Mouse (Mus musculus) ES-Bruce4 (cell line): Measurements from ENCODE around the gene Slc11a1.

Experiments
- CTCF ChIP-seq: IDR thresholded peaks from one replicate; pipeline ENCODE4 v1.8.1; 2011; ENCODE audit warnings: low read depth, low read length
- EP300 ChIP-seq: IDR thresholded peaks from 2 replicates; pipeline ENCODE4 v1.6.1; 2011; ENCODE audit warnings: low read depth, low read length; ENCODE audit not compliant: insufficient read depth
- POLR2A ChIP-seq: IDR thresholded peaks from one replicate; pipeline ENCODE4 v1.8.1; 2011; ENCODE audit warnings: low read length; ENCODE audit not compliant: insufficient read depth

DNA sequence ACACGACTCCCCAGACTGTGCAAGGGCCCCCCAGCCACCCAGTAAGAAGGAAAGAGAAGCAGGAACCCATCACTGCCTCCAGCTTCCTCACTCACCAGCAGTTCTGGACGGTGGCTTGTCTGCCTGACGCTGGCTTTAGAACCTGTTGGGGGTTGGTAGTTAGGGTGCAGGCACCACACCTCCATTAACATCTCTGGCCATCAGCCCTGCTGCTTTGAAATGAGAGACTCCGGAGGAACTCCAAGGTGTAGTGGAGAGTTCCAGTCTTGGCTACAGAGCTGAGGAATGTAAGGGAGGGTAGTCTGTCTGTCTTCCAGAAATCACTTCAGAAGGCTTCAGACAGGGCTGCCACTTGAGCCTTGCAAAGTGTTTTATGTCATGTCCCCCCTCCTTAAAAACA is 5.0 kb upstream of the Slc11a1 start:
- TF ChIP-seq EP300 (no peak), CTCF (no peak), POLR2A (no peak)
